Mouse (Mus musculus) left cerebral cortex, postnatal 4 days (tissue): ENCODE data around the gene Golm1. TPM values are rescaled to one million over a fixed set of nuclear protein-coding genes. Genes with fewer than 3 reads are reported as not detected.
"Not testable (repeated sequence)": the region's sequence is repeated elsewhere in the genome, so short reads cannot be mapped to it uniquely, and the experiment has no call there.

Source experiments
- DNase-seq: peaks from one replicate; pipeline ENCODE4 v3.0.0-alpha.2; 2022
- intact Hi-C: fragments of 180-260 bp; cut with DNase I; formaldehyde crosslinking; loops from one replicate; pipeline ENCODE4 v1.15.1; 2025
- total RNA-seq, 2 experiments: library from RNA; stranded (reverse); gene quantifications; 2 replicates each; pipeline ENCODE4 v1.2.3; 2021

The Golm1 gene
- total RNA-seq, 2 experiments from 2014 or later = 15.5 to 16.5 TPM

- no peak for DNase-seq
- intact Hi-C loops = no loop called here
Observed at GRCm38 (mm10) chr13:59603096-59603495, 72.5 kb downstream of the Golm1 start.

GRCm38 (mm10) chr13:59592630-59593029 lies 83.0 kb downstream of the Golm1 start:
- intact Hi-C loops = no loop called here
- no peak for DNase-seq

- intact Hi-C loops = not testable (repeated sequence)
Observed at GRCm38 (mm10) chr13:59592058-59592457, 83.6 kb downstream of the Golm1 start.

GRCm38 (mm10) chr13:59590691-59591090 lies 84.9 kb downstream of the Golm1 start:
- no peak for DNase-seq
- intact Hi-C loops = no loop called here

More at GRCm38 (mm10) chr13:59592058-59592457, 83.6 kb downstream of the Golm1 start:
- DNase-seq = not testable (repeated sequence)

GRCm38 (mm10) chr13:59589672-59590071 lies 85.9 kb downstream of the Golm1 start:
- no peak for DNase-seq
- intact Hi-C loops = loop anchor here (10.0 kb wide), 1 partner anchor 955 kb away; no protein-coding TSS in a partner anchor

GRCm38 (mm10) chr13:59587201-59587600 lies 88.4 kb downstream of the Golm1 start:
- intact Hi-C loops = loop anchor here (10.0 kb wide), 1 partner anchor 952 kb away; no protein-coding TSS in a partner anchor
- DNase-seq = no peak

GRCm38 (mm10) chr13:59585648-59586005 lies 90.0 kb downstream of the Golm1 start:
- intact Hi-C loops = loop anchor here (10.0 kb wide), 1 partner anchor 951 kb away; no protein-coding TSS in a partner anchor
- peak; percentile 45 for DNase-seq

- intact Hi-C loops = loop anchor here (10.0 kb wide), 1 partner anchor 950 kb away; no protein-coding TSS in a partner anchor
- DNase-seq = peak; percentile 100
Observed at GRCm38 (mm10) chr13:59584947-59585647, 90.5 kb downstream of the Golm1 start, which contains the start of the genes Agtpbp1 and Naa35. Agtpbp1 (minus strand) TSS chr13:59585227. Naa35 (plus strand) TSS chr13:59585259.

Other genes with a start within 250 kb of the Golm1 start
- gene Agtpbp1, start 90.6 kb downstream of the Golm1 start, total RNA-seq = 100 to 1,000 TPM; 329 to 336 TPM
- gene Naa35, start 90.6 kb downstream of the Golm1 start, total RNA-seq = 100 to 1,000 TPM; 129 to 143 TPM
- not detected for gene 4921517D22Rik, start 18.3 kb upstream of the Golm1 start, total RNA-seq
- gene Spata31d1a, start 34.5 kb upstream of the Golm1 start, total RNA-seq = under 1 TPM; 0.46 to 0.48 TPM
- not detected for gene Spata31d1b, start 36.5 kb upstream of the Golm1 start, total RNA-seq
- under 1 TPM in 1 of 2 experiments, not detected in 1; 0.08 TPM for gene Spata31d1d, start 55.9 kb upstream of the Golm1 start, total RNA-seq
- gene 1700014D04Rik, start 70.9 kb upstream of the Golm1 start, total RNA-seq = under 1 TPM; 0.18 to 0.42 TPM
- gene Isca1, start 94.0 kb upstream of the Golm1 start, total RNA-seq = 10 to 100 TPM; 74.4 to 76.6 TPM
- gene Gm49354, start 106.4 kb upstream of the Golm1 start, total RNA-seq = not detected
- gene Tut7, start 147.3 kb upstream of the Golm1 start, total RNA-seq = 10 to 100 TPM; 66.2 to 70.8 TPM